Mouse (Mus musculus): ENCODE measurements at regions not wholly inside any gene's neighbourhood (a gene's known extent, or its start where the extent isn't known, plus 50 kb on each side); places are given as distances from the start of the nearest gene placed in this dataset.
"Not testable (repeated sequence)": the region's sequence is repeated elsewhere in the genome, so short reads cannot be mapped to it uniquely, and the experiment has no call there.

DNA sequence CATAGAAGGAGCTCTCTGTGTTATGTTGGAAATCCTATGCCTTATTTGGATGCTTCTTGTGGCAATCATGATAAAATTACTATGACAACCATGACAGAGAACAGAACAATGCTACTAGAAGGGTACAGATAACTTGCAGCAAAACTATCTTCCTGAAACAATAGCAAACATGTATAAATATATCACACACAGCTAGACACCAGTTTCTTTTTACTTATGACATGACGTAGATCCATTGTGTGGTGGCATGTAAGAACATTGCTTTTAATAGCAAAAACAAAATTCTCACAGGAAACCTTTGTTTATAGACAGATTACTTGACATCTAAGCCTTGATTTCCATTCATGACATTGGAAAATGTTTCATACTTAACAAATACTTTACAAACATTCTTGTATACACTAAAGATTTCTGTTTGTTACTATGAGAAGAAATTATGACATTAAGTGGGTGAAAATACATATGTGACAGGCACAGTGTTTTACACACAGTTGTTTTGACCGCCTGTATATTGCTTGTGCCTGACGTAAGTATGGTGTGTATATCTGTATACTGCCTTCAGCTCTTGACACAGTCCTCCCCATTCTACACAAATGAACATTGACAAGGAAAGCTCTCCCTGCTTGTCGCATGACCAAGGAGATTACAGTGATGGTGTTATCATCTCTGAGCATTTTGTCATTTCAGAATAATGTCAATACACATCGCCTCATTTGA, 113.6 kb upstream of the Emcn start:
- DNase-seq, result no peak

- no peak for DNase-seq
Observed at GRCm38 (mm10) chr3:137228416-137228815, 112.5 kb upstream of the Emcn start.

- no peak for DNase-seq
Observed at GRCm38 (mm10) chr3:137242877-137243276, 98.0 kb upstream of the Emcn start.

- no peak for DNase-seq
Observed at GRCm38 (mm10) chr3:137263907-137264306, 77.0 kb upstream of the Emcn start.

DNA sequence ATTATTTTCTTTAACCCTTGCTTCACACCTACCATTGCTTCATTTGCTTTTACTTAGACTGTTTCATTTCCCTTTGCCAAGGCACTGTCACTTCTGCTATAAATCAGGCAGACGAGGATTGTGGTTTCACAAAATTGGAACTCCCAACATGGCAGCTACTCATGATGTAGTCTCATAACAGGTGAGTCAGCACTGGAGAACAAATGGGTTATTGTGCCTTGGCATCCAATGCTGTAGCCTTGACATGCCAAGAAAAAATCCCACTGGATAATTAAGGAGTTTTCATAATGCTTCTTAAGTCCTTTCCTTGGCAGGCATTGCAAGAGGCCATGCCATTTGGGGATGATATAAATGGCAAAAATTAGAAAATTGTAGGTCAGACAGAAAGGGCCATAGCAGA, 73.1 kb upstream of the Emcn start:
- no peak for DNase-seq

GRCm38 (mm10) chr3:137275444-137275843, 65.4 kb upstream of the Emcn start:
- no peak for DNase-seq

DNA sequence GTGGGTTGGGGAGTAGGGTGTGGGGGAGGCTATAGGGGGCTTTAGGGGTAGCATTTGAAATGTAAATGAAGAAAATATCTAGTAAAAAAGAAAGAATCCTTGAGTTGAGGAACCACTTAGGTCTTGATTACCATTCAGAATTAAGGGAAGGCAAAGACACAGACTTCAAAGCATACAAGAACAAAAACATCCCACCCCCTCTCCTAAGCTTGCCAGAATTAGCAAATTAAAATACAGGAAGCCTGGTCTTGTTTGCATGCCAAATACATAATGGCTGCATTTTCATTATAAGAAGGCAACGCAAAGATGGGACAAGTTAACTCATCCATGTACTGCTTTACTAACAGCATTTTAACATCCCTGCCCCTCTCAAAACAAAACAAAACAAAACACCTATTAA, 61.6 kb upstream of the Emcn start:
- no peak for DNase-seq

GRCm38 (mm10) chr3:137281052-137281451, 59.8 kb upstream of the Emcn start:
- DNase-seq, result no peak

GRCm38 (mm10) chr3:137287558-137287957, 53.3 kb upstream of the Emcn start:
- DNase-seq, result not testable (repeated sequence)

- no peak for DNase-seq
Observed at GRCm38 (mm10) chr3:137288301-137288942, 52.4 kb upstream of the Emcn start.

DNA sequence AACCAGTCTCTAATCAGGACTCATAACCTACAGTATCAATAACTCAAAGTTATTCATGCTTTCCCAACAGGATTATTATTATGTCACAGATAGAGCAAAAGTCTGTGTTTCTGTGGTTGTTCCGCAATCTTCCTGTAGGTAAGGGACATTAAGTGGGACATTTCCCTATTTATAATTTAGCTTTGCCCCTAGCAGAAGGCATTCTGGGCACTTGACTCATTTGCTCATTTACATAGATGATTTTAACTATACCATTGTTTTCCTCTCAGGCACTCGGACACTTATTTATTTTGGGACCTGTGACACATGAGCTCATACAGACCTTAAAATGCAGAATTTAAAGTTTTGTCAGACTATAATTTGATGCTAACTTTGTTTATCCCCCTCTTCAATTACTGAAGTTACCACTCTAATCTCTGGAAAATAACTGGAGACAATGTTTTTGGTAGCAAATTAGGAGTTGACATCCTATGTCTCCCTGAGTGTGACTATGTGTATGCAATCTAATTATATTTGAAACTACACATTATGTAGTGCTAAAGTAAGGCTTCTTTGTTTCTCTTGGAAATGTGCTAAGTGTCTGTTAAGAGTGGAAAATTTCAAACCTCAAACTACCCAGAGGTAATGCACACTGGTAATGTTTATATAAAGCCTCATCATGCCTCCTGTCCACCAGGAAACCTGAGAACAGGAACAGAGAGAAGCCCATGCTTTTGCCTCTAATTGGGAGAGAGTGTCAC, 51.8 kb upstream of the Emcn start:
- no peak for DNase-seq

DNA sequence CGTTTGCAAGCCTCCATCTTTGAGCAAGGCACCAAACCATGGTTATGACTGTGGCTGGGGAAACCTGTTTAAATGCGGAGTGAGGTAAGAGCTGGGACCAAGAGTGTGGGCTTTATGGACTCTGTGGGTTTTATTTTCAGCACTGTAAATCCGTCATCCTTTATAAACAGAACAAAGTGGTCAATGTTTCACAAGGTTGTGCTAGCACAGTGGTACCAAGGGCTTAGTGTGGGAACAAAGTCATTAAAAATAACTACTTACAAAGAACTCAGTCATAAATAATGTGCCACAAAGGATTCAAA, 51.2 kb upstream of the Emcn start:
- no peak for DNase-seq
